Mouse (Mus musculus): ENCODE measurements around the gene Usp48. TPM values are rescaled to one million over a fixed set of nuclear protein-coding genes. Genes with fewer than 3 reads are reported as not detected.

Usp48 gene
- total RNA-seq, 4 experiments from 2014 or later, result 29.2 to 39.0 (median 33.6) TPM

DNA sequence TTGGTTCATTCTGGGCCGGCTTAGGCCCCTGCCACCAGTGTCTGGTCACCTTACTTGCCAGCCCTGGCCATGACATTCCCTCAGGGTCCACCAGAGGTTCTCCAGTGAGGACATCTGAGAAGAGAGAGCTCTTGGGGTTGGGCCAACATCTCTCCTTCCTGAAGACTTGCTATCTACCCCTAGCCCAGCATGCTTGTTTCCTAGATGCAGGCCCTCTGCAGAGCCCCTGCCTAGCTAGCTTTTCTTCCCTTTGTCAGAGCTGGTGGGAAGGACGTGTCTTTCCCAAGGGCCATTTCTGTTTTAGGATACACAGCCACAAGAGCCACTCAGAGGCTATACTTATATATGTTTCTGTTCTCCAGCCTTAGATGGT is 67.5 kb downstream of the Usp48 start:
- no peak for DNase-seq (ENCODE audit: low spot score)

DNA sequence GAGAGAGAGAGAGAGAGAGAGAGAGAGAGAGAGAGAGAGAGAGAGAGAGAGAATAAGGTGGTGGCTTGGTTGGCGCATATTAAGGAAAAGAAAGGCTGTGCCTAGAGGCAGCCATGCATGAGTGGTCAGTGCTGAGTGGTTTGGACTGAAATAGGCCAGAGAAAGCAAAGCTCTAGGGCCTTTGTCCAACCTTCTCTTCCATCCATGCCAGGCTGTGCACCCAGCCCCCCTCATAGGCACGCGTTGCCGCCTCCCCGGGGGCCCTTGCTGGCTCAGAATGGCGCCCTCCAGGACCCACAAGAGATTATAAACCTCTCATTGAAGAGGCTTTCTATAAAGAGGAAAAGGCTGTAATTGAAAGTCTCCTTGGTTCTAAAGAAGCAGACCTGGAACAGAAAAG is 68.0 kb downstream of the Usp48 start:
- DNase-seq (ENCODE audit: low spot score), result no peak

DNA sequence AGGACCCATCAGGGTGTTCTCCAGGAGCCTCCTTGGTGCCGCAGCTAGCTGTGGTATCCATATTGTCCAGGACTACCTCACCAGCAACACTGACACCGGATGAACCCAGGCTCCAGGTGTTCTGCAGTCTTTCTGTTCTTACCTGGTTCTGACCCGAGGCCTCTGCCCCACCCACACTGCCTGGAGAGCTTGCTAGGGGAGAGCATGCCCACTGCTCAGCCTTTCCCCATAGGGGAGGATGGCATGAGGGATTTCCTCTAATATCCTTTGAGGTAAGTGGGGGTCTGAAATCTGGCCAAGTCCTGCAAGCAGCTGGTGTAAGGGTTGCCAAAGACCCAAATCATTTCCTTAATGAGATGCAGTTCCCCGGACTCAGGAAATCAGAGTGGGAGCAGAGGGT is 69.9 kb downstream of the Usp48 start:
- no peak for DNase-seq (ENCODE audit: low spot score)

DNA sequence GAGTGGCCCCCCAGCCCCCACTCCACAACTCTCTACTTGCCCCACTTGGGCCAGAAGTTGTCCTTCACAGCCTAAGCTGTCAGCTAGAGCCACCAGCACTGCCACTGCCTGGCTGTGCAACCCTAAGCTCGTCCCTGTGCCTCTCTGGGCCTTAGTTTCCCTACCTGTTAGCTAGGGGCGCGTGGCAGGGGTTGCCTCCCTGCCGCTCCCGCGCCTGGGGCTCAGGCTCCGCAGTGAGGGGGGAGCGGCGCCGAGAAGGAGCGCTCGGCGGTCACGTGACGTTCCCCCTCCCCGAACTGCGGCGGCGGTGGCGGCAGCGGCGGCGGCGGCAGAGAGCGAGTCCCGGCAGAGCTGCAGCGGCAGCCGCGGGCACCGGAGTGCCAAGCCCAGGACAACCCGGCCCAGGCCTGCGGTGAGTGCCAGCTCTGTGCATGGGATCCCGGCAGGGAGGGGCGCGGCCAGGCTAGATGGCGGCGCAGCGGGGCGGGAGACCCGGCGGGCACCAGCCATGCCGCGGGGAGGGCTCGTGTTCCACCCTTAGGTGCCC is 71.0 kb downstream of the Usp48 start, which contains the start of gene Rap1gap:
Gene Rap1gap, plus strand, starts transcription at position 294 of the 547 bp plus-strand sequence.
- no peak for DNase-seq (ENCODE audit: low spot score)

DNA sequence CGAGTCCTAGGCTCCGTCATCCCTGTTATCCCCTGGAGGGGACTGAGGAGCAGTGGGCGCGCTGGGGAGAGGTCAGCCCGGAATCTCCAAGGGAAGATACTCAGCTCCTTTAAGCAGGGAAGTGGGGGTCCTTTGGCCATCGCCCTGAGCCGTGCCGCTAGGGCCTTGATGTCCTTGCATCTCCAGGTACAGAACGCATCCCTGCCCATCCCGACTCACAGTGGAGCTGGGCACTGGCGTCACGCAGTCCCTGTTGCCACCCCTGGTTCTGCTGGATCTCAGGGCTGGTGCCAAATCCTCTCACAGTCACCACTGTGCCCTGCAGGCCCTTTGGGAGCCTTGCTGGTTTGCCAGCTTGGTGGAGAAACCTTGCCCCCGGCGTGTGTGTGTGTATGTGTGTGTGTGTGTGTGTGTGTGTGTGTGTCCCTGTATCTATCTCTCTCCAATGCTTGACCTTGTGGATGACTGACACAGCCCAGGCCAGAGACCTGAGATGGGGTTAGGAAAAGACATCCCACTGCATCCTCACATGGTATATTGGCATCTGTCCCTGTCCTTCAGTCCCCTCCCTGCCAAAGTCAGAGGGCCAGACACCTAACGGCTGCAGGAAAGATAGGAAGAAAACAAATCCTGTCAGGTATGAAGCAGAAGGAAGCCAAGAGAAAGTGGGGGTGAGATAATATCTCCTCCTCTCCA is 71.6 kb downstream of the Usp48 start:
- no peak for DNase-seq (ENCODE audit: low spot score)

DNA sequence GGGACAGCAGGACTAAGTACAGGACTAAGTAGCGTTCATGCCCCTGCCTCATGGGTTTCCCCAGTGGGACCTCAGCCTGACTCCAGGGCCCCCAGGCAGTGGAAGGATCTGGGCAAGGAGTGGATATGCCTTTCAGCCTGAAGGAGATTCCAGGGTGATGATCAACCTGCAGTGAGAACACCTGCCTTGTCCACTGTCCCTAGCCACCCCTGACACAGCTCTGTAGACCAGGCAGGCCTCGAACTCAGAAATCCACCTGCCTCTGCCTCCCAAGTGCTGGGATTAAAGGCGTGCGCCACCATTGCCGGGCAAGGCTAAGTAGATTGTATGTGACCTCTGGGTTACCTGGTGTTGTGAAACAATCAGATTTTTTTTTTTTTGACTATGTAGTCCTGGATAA is 72.2 kb downstream of the Usp48 start:
- no peak for DNase-seq (ENCODE audit: low spot score)

DNA sequence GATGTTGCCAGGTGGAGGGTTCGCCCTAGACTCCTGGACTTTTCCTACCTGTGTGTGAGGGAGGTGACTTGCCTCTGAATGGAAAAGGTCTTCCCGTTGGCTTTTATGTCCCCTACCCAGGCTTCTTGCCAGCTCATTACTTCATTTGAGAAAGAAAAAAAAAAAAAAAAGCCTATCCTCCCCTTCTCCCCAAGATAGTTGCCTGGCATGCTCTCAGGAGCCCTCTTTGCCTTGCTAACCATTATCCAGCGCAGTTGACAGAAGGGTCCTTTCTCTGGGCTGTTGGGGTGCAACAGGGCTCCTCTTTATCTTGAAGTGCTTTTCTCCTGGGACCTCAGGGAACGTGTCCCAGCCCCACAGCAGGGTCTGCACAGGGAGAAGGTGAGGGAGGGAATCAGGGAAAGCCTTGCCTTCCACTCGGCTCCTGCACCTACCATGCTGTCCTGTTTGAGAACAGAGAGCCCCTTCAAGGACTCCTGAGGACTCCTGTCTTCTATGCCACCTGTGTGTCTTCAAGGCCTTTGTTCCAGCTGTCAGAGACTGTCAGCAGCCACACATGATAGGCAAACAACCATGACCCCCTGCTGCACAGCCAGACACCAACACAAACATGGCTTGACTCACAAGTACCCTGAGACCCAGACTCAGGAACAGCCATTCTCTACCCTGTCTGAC is 72.9 kb downstream of the Usp48 start:
- no peak for DNase-seq (ENCODE audit: low spot score)

DNA sequence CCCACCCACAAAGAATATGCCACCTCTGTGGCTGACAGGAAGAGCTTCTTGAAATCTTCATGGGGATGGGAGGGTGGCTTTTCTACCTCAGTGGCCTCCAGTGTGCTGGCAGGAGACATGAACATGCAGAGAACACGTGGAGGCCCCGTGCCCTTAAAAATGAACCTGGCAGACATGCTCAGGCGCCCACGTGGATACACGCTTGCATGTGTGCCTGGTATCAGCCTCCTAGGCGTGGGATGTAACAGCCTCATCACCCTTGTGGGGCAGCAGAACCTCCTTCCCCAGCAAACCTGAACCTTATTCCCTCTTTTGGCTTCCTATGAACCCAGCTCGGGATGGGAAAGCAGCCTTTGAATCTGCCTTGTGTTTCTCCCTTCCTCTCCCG is 73.4 kb downstream of the Usp48 start:
- no peak for DNase-seq (ENCODE audit: low spot score)

DNA sequence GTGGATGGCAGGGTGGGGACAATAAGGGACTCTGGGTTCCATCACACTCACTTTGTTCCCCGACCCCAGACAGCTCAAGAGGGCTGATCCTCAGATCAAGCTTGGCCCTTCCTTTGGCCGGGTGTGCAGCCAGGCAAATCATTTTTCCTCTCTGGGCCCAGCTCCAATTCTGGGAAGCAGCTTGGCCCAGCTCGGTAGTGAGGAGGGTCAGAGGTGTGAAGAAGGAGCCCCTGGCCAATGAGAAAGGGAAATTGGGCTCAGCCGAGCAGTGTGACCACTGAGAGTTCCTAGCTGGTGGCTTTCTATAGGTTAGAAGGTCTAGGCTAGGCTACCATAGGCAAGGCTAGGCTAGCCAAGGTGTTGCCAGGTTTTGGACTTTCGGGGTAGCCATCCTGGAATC is 74.2 kb downstream of the Usp48 start:
- no peak for DNase-seq (ENCODE audit: low spot score)

DNA sequence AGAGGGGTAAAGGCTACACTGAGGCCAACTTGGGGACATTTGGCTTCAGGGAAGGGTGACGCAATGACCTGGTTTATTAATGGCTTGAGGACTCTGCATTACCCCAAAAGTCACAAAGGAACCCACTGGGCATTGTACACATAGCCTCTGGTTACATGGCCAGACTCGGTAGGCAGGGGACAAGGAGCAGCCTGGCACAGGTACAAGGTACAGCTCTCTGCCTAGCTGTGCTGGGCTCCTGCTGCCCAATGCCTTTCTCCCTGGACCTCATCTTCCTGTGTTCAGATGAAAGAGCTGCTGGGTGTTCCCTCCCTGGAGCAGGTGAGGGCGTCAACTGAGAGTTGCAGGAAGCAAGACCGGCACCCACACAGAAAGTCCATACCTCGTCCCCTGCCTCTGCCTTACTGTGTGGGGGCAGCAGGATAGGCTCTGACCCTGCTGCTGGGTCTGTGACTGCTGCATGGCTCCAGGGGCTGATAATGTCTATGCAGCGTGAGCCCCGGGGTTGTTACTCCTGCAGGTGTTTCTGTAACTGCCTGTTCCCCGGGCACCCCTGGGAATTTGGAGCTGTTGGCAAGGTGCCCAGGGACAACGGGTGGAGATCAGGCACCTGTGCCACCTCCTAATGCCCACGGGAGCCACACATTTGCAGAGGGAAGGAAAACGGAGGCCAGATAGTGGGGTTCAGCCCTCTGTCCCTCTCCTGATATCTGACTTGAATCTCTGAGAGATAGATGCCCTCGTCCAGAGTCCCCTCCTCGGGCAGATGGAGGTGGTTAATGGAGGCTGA is 78.4 kb downstream of the Usp48 start:
- DNase-seq (ENCODE audit: low spot score), result no peak

DNA sequence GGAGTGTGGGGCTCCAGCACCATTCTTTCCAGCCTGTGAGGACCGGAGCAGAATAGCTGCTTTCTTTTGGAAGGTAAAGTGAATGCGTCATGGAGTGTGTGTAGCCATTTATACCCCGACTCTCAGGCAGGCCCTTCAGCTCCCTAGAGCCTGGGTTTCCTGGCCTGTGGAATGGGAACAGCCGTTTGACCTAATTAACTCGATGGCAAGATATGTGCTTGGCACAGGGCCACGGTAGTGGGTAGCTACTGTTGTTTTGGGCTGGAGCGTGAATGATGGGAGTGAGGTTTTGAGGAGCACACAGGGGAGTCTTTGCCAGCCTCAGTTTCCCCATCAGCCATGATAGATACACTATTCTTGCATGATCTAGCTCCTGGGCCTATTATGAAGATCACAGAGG is 82.0 kb downstream of the Usp48 start:
- no peak for DNase-seq (ENCODE audit: low spot score)

DNA sequence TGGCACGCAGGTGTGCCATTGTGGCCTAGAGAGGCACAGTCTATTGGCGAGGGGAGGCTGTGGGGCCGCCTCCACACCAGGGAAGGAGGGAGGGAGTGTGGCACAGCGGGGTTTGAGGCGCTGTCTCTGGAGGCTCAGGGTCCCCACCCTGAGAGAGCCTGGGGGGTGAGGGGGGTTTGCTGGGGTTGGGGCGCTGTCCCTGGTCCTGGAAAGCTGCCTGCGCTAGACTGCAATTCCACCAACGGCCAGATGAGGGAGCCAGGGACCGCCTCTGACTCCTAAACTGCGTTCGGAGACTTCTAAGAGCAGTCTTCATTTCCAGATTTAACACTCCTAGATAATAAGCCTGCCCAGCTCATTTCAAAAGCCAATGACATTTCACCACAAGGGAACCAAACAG is 82.5 kb downstream of the Usp48 start:
- DNase-seq (ENCODE audit: low spot score), result peak; percentile 63

DNA sequence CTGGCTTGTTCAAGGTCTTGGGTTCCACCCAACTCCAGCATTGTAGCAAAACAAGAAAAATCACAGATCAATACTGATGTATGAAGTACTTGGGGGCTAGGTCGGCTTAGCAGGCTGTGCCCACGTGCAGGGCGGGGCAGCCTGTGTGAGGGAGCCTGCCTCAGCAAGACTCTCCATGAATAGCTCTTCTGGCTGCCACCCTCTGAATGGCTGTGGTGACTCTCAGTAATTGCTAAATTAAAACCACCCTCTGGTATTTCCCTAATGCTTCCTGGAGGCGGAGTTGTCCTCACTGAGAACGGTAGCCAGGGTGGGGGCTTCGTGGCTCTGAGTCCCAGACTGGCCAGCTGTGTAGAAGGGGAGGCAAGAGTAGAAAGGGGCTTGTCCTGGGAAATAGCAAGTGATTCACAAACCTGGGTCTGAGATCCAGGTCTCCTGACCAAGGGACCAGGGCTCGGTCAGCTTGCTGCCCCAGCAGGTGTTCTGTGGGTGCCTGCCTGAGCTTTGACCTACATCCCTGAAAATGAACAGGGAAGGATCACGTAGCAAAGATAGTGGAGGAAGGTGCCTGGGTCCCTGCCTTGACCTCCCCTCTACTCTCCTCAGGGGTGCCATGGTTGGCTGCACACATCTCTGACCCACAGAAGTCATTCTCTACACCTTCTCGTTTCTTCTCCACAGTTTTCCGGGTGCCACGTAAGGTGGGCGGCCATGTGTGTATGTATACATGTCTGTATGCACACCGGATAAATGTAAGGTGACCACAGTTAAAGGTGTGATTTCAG is 83.3 kb downstream of the Usp48 start:
- no peak for DNase-seq (ENCODE audit: low spot score)

DNA sequence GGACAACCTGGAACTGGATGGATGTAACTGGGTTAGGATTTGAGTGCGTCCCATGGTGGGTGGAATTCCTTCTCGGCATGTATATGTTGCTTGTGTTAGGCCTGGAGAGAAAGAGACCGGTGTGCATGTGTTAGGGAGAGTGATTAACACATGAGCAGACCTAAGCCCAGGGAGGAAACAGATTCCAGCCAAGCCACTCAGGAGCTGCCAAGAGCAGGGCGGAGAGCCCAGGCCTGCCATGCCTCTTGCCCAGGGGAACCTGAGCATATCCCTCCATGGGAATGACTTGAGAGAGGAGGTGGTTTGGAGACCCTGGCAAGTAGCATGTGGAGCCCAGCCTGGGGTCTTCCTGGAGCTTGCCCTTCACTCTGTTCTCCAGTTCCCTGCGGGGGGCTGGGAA is 84.4 kb downstream of the Usp48 start:
- DNase-seq (ENCODE audit: low spot score), result peak; percentile 26

DNA sequence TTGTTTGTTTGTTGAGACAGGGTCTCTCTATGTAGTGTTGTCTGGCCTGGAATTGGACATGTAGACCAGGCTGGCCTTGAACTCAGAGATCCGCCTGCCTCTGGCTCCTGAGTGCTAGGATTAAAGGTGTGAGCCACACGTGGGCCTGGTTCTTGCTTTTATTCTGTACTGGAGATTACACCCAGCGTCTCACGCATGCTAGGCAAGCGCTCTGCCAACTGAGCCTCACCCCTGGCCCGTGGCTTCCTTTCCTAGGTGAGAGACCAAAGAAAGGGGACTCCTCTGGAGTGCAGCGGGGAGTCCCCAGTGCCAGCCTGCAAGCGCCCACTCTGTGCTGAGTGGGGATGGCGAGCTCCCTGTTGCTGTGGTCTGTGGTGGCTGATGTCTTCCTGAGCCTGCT is 85.0 kb downstream of the Usp48 start:
- no peak for DNase-seq (ENCODE audit: low spot score)

DNA sequence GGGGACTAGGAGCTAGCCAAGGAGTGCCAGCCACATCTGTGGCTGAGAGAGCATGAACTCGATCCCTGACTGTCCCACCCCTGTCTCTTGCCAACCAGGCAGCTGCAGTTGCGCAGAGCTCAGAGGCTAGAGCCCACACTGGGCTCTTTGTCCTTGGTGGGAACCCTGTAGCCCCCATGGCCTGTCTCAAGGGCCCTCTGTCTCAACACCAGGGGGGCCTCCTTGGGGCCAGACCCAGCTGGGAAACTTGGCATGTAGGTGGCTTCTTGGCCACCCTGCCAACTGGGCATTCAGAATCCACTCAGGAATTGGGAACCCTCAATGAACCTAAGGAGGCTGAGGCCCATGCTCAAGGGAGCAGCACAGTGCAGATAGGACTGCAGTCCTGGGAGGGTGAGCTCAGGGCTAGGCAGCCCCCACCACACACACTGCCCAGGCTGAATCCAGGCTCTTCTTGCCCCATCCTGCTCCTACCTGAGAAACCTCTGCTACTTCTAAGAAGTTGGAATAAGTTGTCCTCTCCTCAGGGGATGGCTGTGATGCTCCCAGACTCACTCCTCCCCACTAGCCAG is 86.5 kb downstream of the Usp48 start:
- DNase-seq (ENCODE audit: low spot score), result no peak

DNA sequence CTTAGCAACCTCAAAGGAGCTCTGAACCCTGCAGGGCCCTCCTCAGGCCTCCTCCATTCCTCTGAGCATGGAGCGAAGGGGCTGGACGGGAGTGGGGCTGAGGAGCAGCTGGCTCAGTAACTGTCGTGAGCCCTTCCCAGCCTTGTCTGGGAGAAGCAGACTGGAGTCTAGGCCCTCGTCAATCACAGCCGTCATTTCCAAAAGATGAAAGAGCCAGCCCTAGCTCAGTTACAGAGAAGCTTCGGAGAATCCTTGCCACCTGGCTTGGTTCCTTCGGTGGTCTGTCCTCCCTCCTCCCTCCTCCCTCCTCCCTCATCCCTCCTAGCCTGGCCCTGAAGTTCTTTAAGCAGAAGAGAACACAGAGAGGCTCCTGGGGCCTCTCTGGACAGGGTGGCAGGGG is 87.2 kb downstream of the Usp48 start:
- DNase-seq (ENCODE audit: low spot score), result no peak

DNA sequence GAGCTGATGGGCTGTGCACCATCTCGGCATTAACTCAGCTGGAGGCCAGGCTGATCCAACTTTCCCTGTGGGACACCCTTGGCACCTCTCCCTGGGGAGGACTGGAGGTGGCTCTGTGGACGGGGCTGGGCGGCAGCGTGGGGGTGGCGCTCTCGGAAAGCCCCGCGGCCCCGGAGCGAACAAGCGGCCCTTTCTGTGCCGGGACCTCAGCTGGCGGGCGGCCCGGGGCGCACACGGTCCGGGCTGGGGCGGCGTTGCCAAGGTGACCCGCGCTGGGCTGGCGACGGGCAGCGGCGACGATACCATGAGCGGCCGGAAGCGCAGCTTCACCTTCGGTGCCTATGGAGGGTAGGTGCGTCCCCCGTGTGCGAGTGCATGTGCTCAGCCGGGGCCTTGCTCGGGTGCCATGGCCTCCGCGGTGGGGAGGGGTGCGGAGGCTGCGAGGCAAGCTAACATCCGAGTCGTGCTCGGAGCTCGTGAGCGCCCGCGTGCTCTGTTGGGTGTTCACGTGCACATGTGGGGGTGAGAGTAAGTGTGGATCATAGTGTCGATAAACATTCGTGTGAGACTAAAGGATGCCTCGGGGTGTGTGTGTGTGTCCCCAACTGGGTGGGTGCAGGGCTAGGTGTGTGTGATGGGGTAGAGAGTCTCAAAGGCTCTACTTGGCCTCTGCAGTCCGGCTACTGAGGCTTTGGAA is 88.0 kb downstream of the Usp48 start:
- no peak for DNase-seq (ENCODE audit: low spot score)

DNA sequence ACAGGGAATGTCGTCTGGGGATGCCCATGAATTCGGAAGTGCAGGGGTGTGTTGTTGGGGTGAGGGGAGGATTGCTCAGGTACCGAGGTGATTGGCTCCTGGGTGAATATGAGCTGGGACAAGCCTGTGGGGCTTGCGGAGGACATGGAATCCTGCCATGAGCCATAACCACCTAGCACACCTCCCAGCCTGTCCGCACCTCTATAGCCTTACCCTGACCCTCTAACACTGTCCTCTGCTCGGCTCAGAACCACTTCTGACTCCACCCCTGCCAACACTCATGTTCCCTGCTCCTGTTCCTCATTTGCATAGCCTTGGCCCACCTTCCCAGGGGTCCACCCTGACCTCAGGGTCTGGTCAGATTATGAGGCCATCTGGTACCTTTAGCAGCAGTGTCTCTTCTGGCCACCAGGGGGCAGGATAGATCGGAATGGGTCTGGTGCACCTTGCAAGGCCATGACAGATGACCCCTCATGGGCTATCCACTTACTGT is 89.5 kb downstream of the Usp48 start:
- DNase-seq (ENCODE audit: low spot score), result no peak

DNA sequence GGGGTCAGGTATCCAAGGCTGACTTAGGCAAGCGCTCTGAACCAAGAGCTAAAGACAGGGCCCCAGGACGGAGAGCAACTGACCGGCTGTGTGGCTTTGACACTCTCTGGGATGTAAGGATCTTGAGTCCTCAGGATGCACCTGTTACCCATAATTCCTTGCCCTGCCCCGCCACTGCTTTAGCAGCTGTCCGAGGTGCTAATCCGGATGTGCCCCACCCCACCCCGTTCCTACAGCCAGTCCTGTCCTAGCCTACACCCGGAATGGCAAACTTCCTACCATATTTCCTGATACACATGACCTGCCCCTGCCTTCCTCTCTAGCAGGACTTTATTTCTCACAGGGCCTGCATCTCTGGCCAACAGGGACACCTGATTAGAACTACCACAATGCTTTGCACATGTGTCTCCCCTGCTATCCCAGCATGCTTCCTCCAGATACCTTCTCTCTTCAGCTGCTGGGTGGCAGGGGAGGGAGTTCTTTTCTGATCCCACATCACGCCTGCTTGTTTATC is 91.3 kb downstream of the Usp48 start:
- DNase-seq (ENCODE audit: low spot score), result no peak
